Mouse (Mus musculus): ENCODE data around the gene Podxl. TPM values are rescaled to one million over a fixed set of nuclear protein-coding genes. Genes with fewer than 3 reads are reported as not detected.

Gene Podxl
- polyA plus RNA-seq, 1 experiment from 2014 or later: 10.3 TPM

DNA sequence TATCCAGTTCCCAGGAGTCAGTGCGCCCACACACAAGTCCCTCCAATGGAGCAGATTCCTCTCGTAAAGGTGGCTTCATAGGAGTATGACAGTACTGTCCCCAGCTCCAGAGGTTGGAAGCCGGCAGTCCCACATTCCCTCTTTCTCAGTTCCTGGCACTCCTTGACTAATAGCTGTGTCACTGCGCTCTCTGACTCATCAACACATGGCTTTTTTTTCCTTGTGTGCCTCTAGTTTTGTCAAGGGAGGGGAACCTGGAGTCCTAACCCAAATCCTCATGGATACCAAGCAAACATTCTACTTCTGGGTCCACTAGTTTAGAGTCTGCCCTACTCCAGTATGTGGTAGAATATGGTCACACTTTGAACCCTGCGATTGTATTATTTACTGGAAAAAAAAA, 29.1 kb downstream of the Podxl start:
- ATAC-seq (ENCODE audit: low FRiP score, low TSS enrichment) (no peak), DNase-seq (no peak)
- Histone ChIP-seq H3K27me3 (ENCODE audit: control insufficient read depth, insufficient read depth, low read length) (no peaks in the 10 kb centered on the region), H3K27ac (replicated peaks; ENCODE audit: low read depth, low read length) (no peak overlapping the region), H3K4me3 (replicated peaks; ENCODE audit: low read depth, low read length) (no peak overlapping the region), H3K9me3 (ENCODE audit: control insufficient read depth, low read length) (no peaks in the 10 kb centered on the region), H3K9ac (replicated peaks; ENCODE audit: low read length) (no peak overlapping the region), H3K4me1 (ENCODE audit: control insufficient read depth, insufficient read depth, low read length) (no peaks in the 10 kb centered on the region), H3K4me2 (ENCODE audit: low read length) (no peak overlapping the region), H3K36me3 (ENCODE audit: control insufficient read depth, insufficient read depth, low read length) (no peaks in the 10 kb centered on the region)
- 94% methylated on average over 5 of the region's 5 CpGs for WGBS

DNA sequence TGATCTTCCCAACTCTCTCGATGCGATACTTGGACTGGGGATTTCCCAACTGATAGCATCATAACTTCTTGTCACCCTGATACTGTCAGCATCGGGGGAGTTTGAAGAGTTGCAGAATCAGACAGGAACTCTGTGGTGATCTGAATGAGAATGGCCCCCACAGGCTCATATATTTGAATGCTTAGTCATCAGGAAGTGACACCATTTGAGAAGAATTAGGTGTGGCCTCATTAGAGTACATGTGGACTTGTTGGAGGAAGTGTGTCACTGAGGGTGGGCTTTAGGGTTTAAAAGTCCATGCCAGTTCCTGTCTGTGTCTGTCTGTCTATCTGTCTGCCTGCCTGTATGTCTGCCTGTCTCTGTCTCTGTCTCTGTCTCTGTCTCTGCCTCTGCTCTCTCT, 31.9 kb downstream of the Podxl start:
- 88% methylated on average over 3 of the region's 3 CpGs for whole genome bisulfite sequencing
- Histone ChIP-seq H3K36me3 (ENCODE audit: control insufficient read depth, insufficient read depth, low read length) (peaks cover 5% of the 10 kb centered on the region; the same call in 1 of the 2 replicates), H3K4me1 (ENCODE audit: control insufficient read depth, insufficient read depth, low read length) (no peaks in the 10 kb centered on the region), H3K9me3 (ENCODE audit: control insufficient read depth, low read length) (no peaks in the 10 kb centered on the region), H3K27ac (replicated peaks; ENCODE audit: low read depth, low read length) (no peak overlapping the region), H3K27me3 (ENCODE audit: control insufficient read depth, insufficient read depth, low read length) (no peaks in the 10 kb centered on the region), H3K4me2 (ENCODE audit: low read length) (no peak overlapping the region), H3K4me3 (replicated peaks; ENCODE audit: low read depth, low read length) (no peak overlapping the region), H3K9ac (replicated peaks; ENCODE audit: low read length) (no peak overlapping the region)
- DNase-seq (no peak), ATAC-seq (ENCODE audit: low FRiP score, low TSS enrichment) (no peak)

DNA sequence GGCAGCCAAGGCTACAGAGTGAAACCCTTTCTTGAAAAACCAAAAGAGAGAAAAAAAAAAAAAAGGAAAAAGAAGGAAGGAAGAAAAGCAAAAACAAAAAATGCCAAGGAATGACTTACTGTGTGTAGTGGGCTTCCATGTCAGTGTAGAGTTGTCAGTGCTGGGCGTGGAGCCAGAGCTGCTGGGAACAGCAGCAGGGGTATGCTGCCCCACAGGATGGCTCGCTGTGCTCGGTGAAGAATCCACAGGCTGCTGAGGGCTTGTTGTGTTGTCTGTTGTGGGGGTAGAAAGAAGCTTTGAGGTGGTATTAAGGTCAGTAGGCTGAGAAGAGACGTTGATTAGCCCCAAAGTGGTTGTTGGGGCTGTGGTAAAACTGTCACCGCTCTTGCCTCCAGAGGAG, 35.4 kb downstream of the Podxl start:
- no peaks in the 10 kb centered on the region for H3K27me3 ChIP-seq (ENCODE audit: control insufficient read depth, insufficient read depth, low read length)
- H3K4me3 ChIP-seq (replicated peaks; ENCODE audit: low read depth, low read length): no peak overlapping the region
- DNase-seq (no peak), ATAC-seq (ENCODE audit: low FRiP score, low TSS enrichment) (no peak)
- H3K27ac ChIP-seq (replicated peaks; ENCODE audit: low read depth, low read length): no peak overlapping the region
- H3K4me2 ChIP-seq (ENCODE audit: low read length): no peak overlapping the region
- peaks cover 31% of the 10 kb centered on the region for H3K36me3 ChIP-seq (ENCODE audit: control insufficient read depth, insufficient read depth, low read length)
- H3K9me3 ChIP-seq (ENCODE audit: control insufficient read depth, low read length): no peaks in the 10 kb centered on the region
- no peak overlapping the region for H3K9ac ChIP-seq (replicated peaks; ENCODE audit: low read length)
- H3K4me1 ChIP-seq (ENCODE audit: control insufficient read depth, insufficient read depth, low read length): no peaks in the 10 kb centered on the region
- WGBS: 89% methylated on average over 5 of the region's 5 CpGs

DNA sequence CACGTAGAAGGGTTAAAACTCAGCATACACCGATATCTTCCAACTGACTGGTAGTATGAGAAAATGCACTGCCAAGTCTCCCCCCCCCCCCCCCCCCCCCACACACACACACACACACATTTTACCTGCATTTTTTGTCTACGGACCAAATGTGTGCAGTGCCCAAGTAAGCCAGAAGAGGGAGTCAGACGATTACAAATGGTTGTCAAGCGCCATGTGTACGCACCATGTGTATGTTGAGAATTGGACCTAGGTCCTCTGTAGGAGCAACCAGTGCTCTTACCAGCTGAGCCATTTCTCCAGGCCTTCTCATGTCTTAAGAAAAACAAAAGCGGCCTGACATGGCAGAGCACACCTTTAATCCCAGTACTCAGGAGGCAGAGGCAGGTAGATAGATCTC, 35.9 kb downstream of the Podxl start:
- Histone ChIP-seq H3K9me3 (ENCODE audit: control insufficient read depth, low read length) (no peaks in the 10 kb centered on the region), H3K27me3 (ENCODE audit: control insufficient read depth, insufficient read depth, low read length) (no peaks in the 10 kb centered on the region), H3K4me3 (replicated peaks; ENCODE audit: low read depth, low read length) (no peak overlapping the region), H3K9ac (replicated peaks; ENCODE audit: low read length) (no peak overlapping the region), H3K4me2 (ENCODE audit: low read length) (no peak overlapping the region), H3K36me3 (ENCODE audit: control insufficient read depth, insufficient read depth, low read length) (peaks cover 33% of the 10 kb centered on the region), H3K4me1 (ENCODE audit: control insufficient read depth, insufficient read depth, low read length) (no peaks in the 10 kb centered on the region), H3K27ac (replicated peaks; ENCODE audit: low read depth, low read length) (no peak overlapping the region)
- WGBS: 77% methylated on average over 7 of the region's 7 CpGs
- DNase-seq (peak; percentile 75), ATAC-seq (ENCODE audit: low FRiP score, low TSS enrichment) (no peak)

DNA sequence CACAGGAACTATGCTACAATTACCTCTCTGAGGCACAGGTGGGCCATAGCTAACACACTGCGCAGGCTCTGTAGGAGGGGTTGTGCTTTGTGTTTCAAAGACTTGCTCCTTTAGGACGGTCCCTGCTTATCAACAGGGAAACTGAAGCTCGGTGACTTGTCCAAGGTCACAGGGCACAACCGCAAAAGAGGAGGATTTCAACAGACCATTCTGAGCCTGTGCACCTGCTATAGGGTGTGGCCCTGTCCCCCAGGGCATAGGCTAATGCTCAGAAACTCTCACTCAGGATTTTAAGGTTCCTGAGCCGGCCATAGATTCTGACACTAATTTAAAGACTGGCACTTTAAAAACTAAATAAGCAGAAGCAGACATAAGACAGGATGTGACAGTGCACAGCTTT, 36.9 kb downstream of the Podxl start:
- WGBS: 96% methylated on average over 5 of the region's 5 CpGs
- Histone ChIP-seq H3K4me3 (replicated peaks; ENCODE audit: low read depth, low read length) (no peak overlapping the region), H3K36me3 (ENCODE audit: control insufficient read depth, insufficient read depth, low read length) (peaks cover 43% of the 10 kb centered on the region), H3K27ac (replicated peaks; ENCODE audit: low read depth, low read length) (no peak overlapping the region), H3K4me1 (ENCODE audit: control insufficient read depth, insufficient read depth, low read length) (no peaks in the 10 kb centered on the region), H3K27me3 (ENCODE audit: control insufficient read depth, insufficient read depth, low read length) (no peaks in the 10 kb centered on the region), H3K9me3 (ENCODE audit: control insufficient read depth, low read length) (no peaks in the 10 kb centered on the region), H3K9ac (replicated peaks; ENCODE audit: low read length) (no peak overlapping the region), H3K4me2 (ENCODE audit: low read length) (no peak overlapping the region)
- DNase-seq: no peak
- ATAC-seq (ENCODE audit: low FRiP score, low TSS enrichment): no peak

DNA sequence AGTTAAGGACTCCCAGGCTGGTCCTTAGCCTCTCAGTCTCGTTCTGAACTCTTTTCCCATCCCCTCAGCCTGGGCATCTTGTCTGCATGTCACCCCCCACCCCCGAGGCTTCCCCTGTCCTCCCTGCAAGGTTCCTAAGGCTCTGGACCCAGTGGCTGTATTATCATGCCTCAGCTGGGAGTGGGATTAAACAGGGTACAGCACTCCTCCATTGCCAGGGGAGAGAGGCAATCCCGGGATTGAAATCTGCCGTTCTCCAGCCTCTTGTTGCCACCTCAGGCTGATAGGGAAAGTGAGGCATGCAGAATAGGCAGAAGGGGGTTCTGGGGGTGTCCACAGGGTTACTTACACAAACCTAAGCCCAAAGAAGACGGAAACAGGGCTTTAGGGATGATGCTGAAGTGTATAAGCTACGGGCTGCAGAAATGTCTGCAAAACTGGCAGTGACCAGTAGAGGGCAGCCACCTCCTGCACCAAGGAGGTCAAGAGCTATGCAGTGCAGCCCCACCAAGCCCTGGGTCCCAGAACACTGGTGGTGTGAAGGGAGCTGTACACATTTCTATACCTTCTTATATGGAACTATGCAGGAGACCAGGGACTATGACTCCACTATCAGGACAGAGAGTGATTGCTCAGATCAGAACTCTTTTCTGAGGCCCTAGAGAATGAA, 38.4 kb downstream of the Podxl start:
- Histone ChIP-seq H3K9ac (replicated peaks; ENCODE audit: low read length) (no peak overlapping the region), H3K4me1 (ENCODE audit: control insufficient read depth, insufficient read depth, low read length) (no peaks in the 10 kb centered on the region), H3K4me3 (replicated peaks; ENCODE audit: low read depth, low read length) (no peak overlapping the region), H3K36me3 (ENCODE audit: control insufficient read depth, insufficient read depth, low read length) (peaks cover 46% of the 10 kb centered on the region), H3K9me3 (ENCODE audit: control insufficient read depth, low read length) (no peaks in the 10 kb centered on the region), H3K27ac (replicated peaks; ENCODE audit: low read depth, low read length) (no peak overlapping the region), H3K4me2 (ENCODE audit: low read length) (no peak overlapping the region), H3K27me3 (ENCODE audit: control insufficient read depth, insufficient read depth, low read length) (no peaks in the 10 kb centered on the region)
- ATAC-seq (ENCODE audit: low FRiP score, low TSS enrichment) (0 out of 2 replicates have a peak, but pooled peaks have one; percentile 46), DNase-seq (peak; percentile 88)
- 66% methylated on average over 6 of the region's 6 CpGs for WGBS

DNA sequence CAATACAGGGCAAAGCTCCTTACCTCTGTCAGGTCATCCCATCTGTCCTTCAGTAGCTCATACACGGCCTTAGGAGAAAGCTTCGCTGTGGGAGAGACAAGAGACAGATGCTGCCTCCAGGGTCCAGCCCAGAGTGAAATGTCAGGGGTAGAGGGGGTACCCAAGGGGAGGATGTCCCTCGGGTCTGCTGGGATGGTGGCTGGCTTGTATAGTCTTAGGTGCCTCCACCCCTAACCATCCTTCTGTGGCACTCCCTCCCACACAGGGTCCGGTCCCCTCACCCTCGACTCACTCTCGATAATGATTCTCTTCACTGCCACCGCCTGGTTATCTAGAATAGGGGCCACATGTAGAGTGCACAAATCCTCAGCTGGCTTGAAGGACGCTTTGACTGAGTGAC, 39.1 kb downstream of the Podxl start:
- peaks cover 46% of the 10 kb centered on the region for H3K36me3 ChIP-seq (ENCODE audit: control insufficient read depth, insufficient read depth, low read length)
- ATAC-seq (ENCODE audit: low FRiP score, low TSS enrichment): peak; percentile 53; the same call in 1 of the 2 replicates
- no peak overlapping the region for H3K4me3 ChIP-seq (replicated peaks; ENCODE audit: low read depth, low read length)
- no peak overlapping the region for H3K9ac ChIP-seq (replicated peaks; ENCODE audit: low read length)
- DNase-seq: no peak
- no peaks in the 10 kb centered on the region for H3K9me3 ChIP-seq (ENCODE audit: control insufficient read depth, low read length)
- no peaks in the 10 kb centered on the region for H3K4me1 ChIP-seq (ENCODE audit: control insufficient read depth, insufficient read depth, low read length)
- 89% methylated on average over 8 of the region's 8 CpGs for WGBS
- H3K27me3 ChIP-seq (ENCODE audit: control insufficient read depth, insufficient read depth, low read length): no peaks in the 10 kb centered on the region
- no peak overlapping the region for H3K27ac ChIP-seq (replicated peaks; ENCODE audit: low read depth, low read length)
- no peak overlapping the region for H3K4me2 ChIP-seq (ENCODE audit: low read length)

DNA sequence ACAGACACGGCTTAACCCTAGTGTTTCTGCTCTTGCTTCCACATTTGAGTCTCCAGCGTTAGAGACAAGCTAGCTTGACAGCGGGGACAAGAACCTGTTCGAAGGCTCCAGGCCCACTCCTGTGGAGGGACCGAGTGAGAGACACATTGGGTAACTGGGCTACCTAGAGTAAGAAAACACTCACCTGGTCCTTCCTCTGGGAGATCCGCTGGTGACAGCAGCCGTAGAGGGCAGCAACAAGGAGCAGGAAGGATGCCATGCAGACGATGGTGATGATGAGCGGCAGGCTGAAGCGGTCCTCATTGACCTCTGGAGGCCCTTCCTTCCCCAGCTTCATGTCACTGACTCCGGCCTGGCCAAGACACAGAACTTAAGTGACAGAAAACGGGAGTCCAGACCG, 39.7 kb downstream of the Podxl start:
- 95% methylated on average over 13 of the region's 13 CpGs for WGBS
- peaks cover 46% of the 10 kb centered on the region for H3K36me3 ChIP-seq (ENCODE audit: control insufficient read depth, insufficient read depth, low read length)
- ATAC-seq (ENCODE audit: low FRiP score, low TSS enrichment): no peak

DNA sequence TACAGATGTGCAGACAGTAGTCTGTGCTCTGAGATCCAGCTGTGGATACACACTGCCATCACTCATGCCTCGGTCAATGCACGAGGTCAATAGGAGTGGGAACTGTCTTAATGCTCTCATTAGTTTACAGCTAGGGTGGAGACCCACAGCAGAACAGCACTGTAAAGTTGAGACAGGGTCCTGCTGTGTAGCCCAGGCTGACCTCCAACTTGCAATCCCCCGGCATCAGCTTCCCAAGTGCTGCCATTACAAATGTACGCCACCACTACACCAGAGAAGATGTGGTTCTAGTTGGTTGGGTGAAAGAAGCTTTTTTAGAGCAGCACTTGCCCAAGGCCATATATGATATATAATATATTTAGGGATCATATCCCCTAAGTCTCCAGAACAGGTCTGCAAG, 40.1 kb downstream of the Podxl start:
- no peak for DNase-seq
- ATAC-seq (ENCODE audit: low FRiP score, low TSS enrichment): no peak
- H3K9ac ChIP-seq (replicated peaks; ENCODE audit: low read length): no peak overlapping the region
- H3K4me2 ChIP-seq (ENCODE audit: low read length): no peak overlapping the region
- no peak overlapping the region for H3K27ac ChIP-seq (replicated peaks; ENCODE audit: low read depth, low read length)
- H3K4me3 ChIP-seq (replicated peaks; ENCODE audit: low read depth, low read length): no peak overlapping the region
- H3K27me3 ChIP-seq (ENCODE audit: control insufficient read depth, insufficient read depth, low read length): no peaks in the 10 kb centered on the region
- no peaks in the 10 kb centered on the region for H3K9me3 ChIP-seq (ENCODE audit: control insufficient read depth, low read length)
- H3K4me1 ChIP-seq (ENCODE audit: control insufficient read depth, insufficient read depth, low read length): no peaks in the 10 kb centered on the region
- 95% methylated on average over 4 of the region's 4 CpGs for WGBS
- H3K36me3 ChIP-seq (ENCODE audit: control insufficient read depth, insufficient read depth, low read length): peaks cover 46% of the 10 kb centered on the region

More for the DNA sequence above, 39.7 kb downstream of the Podxl start:
- no peak for DNase-seq
- Histone ChIP-seq H3K9me3 (ENCODE audit: control insufficient read depth, low read length) (no peaks in the 10 kb centered on the region), H3K4me1 (ENCODE audit: control insufficient read depth, insufficient read depth, low read length) (no peaks in the 10 kb centered on the region), H3K4me2 (ENCODE audit: low read length) (no peak overlapping the region), H3K4me3 (replicated peaks; ENCODE audit: low read depth, low read length) (no peak overlapping the region), H3K27me3 (ENCODE audit: control insufficient read depth, insufficient read depth, low read length) (no peaks in the 10 kb centered on the region), H3K27ac (replicated peaks; ENCODE audit: low read depth, low read length) (no peak overlapping the region), H3K9ac (replicated peaks; ENCODE audit: low read length) (no peak overlapping the region)
